Mouse (Mus musculus) midbrain, embryonic 12.5 days (tissue): ENCODE measurements around the gene Coq2. TPM values are rescaled to one million over a fixed set of nuclear protein-coding genes. Genes with fewer than 3 reads are reported as not detected.

Experiments
- ATAC-seq: fragments of 200-750 bp; cut with Nextera tagmentation; 2 replicates; pipeline ENCODE4 v1.8.0; 2017; ENCODE audit warnings: low read depth, moderate TSS enrichment, moderate library complexity; ENCODE audit not compliant: low FRiP score
- H3K27ac ChIP-seq: fragments of 300-500 bp; sonication (generic); replicated peaks from 2 replicates; pipeline ENCODE4 v1.5.1; 2016; ENCODE audit warnings: mild to moderate bottlenecking
- H3K27me3 ChIP-seq: fragments of 300-500 bp; sonication (generic); 2 replicates; pipeline ENCODE4 v1.6.1; 2016; ENCODE audit warnings: mild to moderate bottlenecking
- H3K36me3 ChIP-seq: fragments of 300-500 bp; sonication (generic); 2 replicates; pipeline ENCODE4 v1.6.1; 2016
- H3K4me1 ChIP-seq: fragments of 300-500 bp; sonication (generic); 2 replicates; pipeline ENCODE4 v1.6.1; 2016
- H3K4me2 ChIP-seq: fragments of 300-500 bp; sonication (generic); replicated peaks from 2 replicates; pipeline ENCODE4 v1.6.1; 2016; ENCODE audit warnings: mild to moderate bottlenecking, moderate library complexity
- H3K4me3 ChIP-seq: fragments of 300-500 bp; sonication (generic); 2 replicates; pipeline ENCODE4 v1.5.1; 2016; ENCODE audit warnings: mild to moderate bottlenecking
- H3K9ac ChIP-seq: fragments of 300-500 bp; sonication (generic); replicated peaks from 2 replicates; pipeline ENCODE4 v1.6.1; 2016; ENCODE audit warnings: mild to moderate bottlenecking, moderate library complexity
- H3K9me3 ChIP-seq: fragments of 300-500 bp; sonication (generic); 2 replicates; pipeline ENCODE4 v1.6.1; 2016; ENCODE audit warnings: mild to moderate bottlenecking
- WGBS: fragments of 180-500 bp; shearing (Covaris S2); methylation state at CpG from one replicate; pipeline ENCODE4 v1.1.7; 2016; 5-methylcytosine and 5-hydroxymethylcytosine counted together
- polyA plus RNA-seq: library from polyadenylated mRNA; unstranded; fragments of >200 nt; fragmentation: Nextera tagmentation; extraction: Ambion mirVana; gene quantifications from 2 replicates; pipeline ENCODE4 v1.2.1, GENCODE M21; 2016

The Coq2 gene
- polyA plus RNA-seq: 47.0 and 48.0 TPM in 2 replicates

DNA sequence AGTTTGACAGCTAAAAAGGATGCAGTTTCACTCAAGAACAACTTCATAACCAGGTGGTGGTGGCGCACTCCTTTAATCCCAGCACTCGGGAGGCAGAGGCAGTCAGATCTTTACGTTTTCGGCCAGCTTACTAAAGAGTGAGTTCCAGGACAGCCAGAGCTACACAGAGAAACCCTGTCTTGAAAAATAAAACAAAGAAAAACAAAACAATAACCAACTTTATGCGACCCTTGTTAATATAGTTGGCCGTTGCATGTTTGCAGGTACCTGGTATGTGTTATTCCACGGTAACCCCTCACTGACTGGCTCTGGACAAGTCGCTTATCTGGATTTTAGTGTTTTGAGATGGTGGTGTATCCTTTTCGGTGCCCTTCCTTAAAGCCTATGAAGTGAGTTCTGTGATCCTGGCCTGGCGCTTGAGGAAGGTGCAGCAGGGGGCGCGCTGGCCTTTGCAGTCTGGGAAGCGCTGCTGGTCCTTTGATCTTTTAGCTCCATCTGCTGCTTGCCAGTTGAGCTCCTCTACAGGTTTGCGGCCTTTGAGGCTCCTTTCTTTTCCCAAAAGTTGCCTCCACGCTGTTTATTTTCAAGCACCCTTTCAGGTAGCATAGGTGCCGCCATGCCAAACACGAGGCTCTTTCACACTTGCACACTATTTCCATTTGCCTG, at the start of gene Coq2:
Coq2 (minus strand) TSS at position 430 of the 666 bp plus-strand sequence.
- Histone ChIP-seq H3K4me2 (peak within 1 kb of the TSS; percentile 74), H3K27me3 (no peaks in the 10 kb centered on the region), H3K9me3 (no peaks in the 10 kb centered on the region), H3K27ac (peak within 1 kb of the TSS; percentile 70), H3K9ac (peak within 1 kb of the TSS; percentile 79), H3K36me3 (no peaks in the 10 kb centered on the region), H3K4me1 (peaks cover 9% of the 10 kb centered on the region), H3K4me3 (peak within 1 kb of the TSS; percentile 85)
- peak; percentile 38; the same call in 1 of the 2 replicates for ATAC-seq
- 12% methylated on average over 17 of the region's 17 CpGs for WGBS

DNA sequence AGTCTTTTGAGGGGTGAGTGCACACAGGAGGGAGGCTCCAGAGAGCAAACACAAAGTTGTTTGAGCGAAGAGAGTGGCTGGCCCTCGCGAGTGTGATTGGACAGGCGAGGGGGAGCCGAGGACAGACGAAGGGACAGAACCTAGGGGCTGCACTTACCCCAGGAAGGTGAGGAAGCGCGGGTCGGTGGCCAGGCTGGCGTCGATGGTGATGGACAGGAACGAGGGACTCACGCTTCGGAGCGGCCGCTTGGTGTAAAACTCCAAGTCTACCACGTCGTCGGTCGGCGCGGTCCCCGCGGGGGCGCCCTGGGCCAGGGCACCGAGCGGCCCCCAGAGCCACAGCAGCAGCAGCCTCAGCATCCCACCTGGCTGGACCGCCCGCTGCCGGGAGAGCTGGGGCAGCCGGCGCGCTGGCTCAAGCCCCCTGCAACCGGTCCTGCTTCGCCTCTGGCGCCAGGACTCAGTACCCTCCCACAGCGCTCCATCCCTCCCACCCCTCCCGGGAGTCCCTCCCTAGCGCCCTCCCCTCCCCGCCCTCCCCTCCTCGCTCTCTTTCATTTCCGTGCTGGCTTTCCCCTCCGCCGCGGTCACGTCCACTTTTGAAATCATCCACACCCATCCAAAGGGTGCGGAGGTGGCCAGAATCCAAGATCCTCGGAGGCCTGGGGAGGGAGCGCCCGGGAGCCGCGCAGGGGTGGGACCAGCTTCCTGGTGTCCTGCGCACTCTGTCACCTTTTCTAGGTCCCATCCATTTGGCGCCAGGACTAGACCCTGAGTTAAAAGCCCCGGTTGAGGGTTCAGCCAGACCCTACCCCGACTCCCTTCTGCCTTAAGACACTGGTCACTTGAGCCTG, 44.5 kb upstream of the Coq2 start, which contains the start of gene Hpse:
Hpse (minus strand) TSS at position 482 of the 854 bp plus-strand sequence.
- H3K9ac ChIP-seq: peak within 1 kb of the TSS; percentile 53; the same call in 1 of the 2 replicates
- no peaks in the 10 kb centered on the region for H3K9me3 ChIP-seq
- peak within 1 kb of the TSS; percentile 51 for H3K4me3 ChIP-seq
- H3K4me1 ChIP-seq: peaks cover 6% of the 10 kb centered on the region
- H3K4me2 ChIP-seq: peak within 1 kb of the TSS; percentile 96
- WGBS: under 1% methylated on average over 46 of the region's 56 CpGs
- H3K27ac ChIP-seq: no peak within 1 kb of the TSS
- peak; percentile 34; the same call in 1 of the 2 replicates for ATAC-seq
- no peaks in the 10 kb centered on the region for H3K36me3 ChIP-seq
- H3K27me3 ChIP-seq: peaks cover 32% of the 10 kb centered on the region

DNA sequence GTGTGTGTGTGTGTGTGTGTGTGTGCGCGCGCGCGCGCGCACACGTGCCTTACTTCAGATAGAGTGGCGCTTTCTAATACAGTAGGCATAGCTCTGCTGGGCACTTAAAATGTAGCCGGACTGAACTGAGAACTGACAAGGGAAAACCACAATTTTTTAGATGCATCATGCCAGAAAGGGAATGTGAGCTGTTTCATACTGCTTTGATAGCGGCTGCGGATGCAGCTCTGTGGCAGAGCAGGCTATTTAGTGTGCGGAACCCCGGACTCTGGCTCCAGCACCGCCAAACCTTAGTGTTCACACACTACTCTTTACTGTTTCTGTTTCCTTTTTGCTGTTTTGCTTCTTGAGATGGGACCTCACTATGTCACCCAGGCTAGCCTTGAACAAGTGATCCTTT, 41.8 kb upstream of the Coq2 start:
- no peak overlapping the region for H3K27ac ChIP-seq
- H3K27me3 ChIP-seq: peaks cover 32% of the 10 kb centered on the region
- H3K4me1 ChIP-seq: peaks cover 6% of the 10 kb centered on the region
- 93% methylated on average over 15 of the region's 15 CpGs for WGBS
- no peaks in the 10 kb centered on the region for H3K36me3 ChIP-seq
- no peak overlapping the region for H3K9ac ChIP-seq
- H3K9me3 ChIP-seq: no peaks in the 10 kb centered on the region
- H3K4me3 ChIP-seq: no peak overlapping the region
- no peak for ATAC-seq
- H3K4me2 ChIP-seq: no peak overlapping the region

DNA sequence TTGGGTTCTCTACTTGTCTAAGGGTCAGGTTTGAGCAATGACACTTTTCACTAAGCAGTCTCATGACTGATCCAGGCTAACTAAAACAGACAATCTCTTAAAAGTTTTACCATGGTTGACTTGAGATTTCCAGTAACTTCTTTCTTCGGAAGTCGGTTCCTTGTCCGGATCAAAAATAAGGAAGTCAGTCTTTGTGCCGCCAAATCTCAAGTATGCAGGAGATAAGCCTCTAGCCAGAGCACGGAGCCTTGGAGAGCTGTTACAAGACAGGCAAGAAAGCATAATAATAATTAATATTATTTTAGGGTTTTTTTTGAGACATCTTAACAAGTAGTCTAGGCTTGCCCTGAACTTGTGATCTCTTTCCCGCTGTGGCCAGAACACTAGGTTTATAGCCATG, 36.3 kb upstream of the Coq2 start:
- WGBS: 92% methylated on average over 6 of the region's 6 CpGs
- no peak for ATAC-seq
- Histone ChIP-seq H3K9ac (no peak overlapping the region), H3K27me3 (no peaks in the 10 kb centered on the region), H3K4me2 (no peak overlapping the region), H3K36me3 (no peaks in the 10 kb centered on the region), H3K27ac (no peak overlapping the region), H3K4me3 (no peak overlapping the region), H3K4me1 (no peaks in the 10 kb centered on the region), H3K9me3 (no peaks in the 10 kb centered on the region)

DNA sequence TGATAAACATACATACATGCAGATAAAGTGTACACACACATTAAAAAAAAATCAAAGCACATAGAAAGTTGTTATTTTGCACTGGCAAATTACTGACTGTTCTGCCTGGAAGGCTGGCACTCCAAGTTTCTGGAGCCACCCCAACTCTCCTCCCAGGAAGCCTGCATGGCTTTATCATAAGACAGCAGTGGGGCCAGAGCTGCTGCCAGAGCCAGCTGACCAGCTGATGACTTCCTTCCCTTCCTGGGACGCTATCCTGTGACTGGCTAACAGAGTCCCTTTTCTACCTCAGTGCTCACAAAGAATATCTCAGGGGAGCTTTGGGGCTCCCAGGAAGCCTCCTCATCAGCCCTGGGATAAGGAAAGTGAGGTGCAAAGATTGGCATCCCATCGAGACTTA, 35.1 kb upstream of the Coq2 start:
- no peak for ATAC-seq
- no peaks in the 10 kb centered on the region for H3K27me3 ChIP-seq
- no peak overlapping the region for H3K4me2 ChIP-seq
- 67% methylated on average over 2 of the region's 2 CpGs for WGBS
- H3K4me3 ChIP-seq: no peak overlapping the region
- H3K9me3 ChIP-seq: no peaks in the 10 kb centered on the region
- no peaks in the 10 kb centered on the region for H3K4me1 ChIP-seq
- no peaks in the 10 kb centered on the region for H3K36me3 ChIP-seq
- H3K9ac ChIP-seq: no peak overlapping the region
- H3K27ac ChIP-seq: no peak overlapping the region

DNA sequence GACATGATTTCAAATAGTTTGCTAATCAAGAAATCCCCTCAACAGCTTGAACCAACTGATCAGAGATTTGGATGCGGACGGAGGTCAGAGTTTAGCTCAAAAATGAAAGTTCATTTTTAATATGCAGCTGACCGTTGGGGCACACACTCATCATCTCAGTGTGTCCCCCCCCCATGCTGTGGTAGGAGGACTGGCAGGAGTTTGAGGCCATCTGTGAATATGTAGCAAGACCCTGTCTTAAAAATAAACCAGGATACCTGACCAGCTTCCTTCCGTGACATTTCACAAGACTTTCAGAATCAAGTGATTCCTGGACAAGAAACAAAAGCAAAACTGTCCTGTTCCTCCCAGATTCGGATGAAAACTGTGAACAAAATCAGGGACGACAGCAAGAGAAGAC, 34.1 kb upstream of the Coq2 start:
- Histone ChIP-seq H3K4me2 (no peak overlapping the region), H3K36me3 (no peaks in the 10 kb centered on the region), H3K4me3 (no peak overlapping the region), H3K27ac (no peak overlapping the region), H3K4me1 (no peaks in the 10 kb centered on the region), H3K27me3 (no peaks in the 10 kb centered on the region), H3K9me3 (no peaks in the 10 kb centered on the region), H3K9ac (no peak overlapping the region)
- no peak for ATAC-seq
- 94% methylated on average over 6 of the region's 6 CpGs for WGBS

DNA sequence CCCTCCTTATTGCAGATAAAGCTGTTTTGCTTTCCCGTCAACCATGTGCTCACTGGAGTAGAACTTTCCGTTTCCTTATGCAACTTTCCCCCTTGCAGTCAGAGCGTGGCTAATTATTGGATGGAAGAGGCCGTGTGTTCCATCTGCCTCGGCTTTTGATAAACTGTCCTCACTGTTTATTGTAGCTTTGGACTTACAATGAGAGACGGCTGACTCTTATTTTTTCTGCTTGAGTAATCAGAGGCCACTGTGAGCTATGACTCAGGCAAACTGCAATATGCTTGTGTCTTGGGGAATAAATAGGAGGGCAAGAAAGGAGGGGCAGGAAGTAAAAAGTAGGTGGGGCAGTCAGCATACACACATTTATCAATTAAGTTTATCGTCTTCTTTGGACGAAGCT, 31.7 kb upstream of the Coq2 start:
- ATAC-seq: no peak
- WGBS: 58% methylated on average over 8 of the region's 8 CpGs

DNA sequence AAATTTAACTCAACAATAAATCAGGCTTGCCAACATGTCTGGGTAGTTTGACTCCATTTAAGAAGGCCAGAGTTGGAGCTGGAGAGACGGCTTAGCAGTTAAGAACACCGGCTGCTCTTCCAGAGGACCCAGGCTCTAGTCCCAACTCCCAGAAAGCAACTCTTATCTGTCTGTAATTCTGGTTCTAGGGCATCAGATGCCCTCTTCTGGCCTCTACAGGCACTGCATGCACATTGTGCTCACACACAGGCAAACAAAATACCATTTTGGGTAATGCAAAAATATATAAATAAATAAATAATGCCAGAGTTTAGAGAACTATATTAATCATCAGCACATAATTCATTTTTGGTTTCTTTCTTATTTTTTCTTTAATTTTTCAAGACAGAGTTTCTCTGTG, 29.3 kb upstream of the Coq2 start:
- H3K27ac ChIP-seq: no peak overlapping the region
- H3K27me3 ChIP-seq: no peaks in the 10 kb centered on the region
- 94% methylated on average over 2 of the region's 2 CpGs for WGBS
- no peaks in the 10 kb centered on the region for H3K4me1 ChIP-seq
- no peak overlapping the region for H3K4me2 ChIP-seq
- H3K36me3 ChIP-seq: no peaks in the 10 kb centered on the region
- ATAC-seq: no peak
- no peak overlapping the region for H3K4me3 ChIP-seq
- H3K9me3 ChIP-seq: no peaks in the 10 kb centered on the region
- no peak overlapping the region for H3K9ac ChIP-seq

More for the DNA sequence above, 31.7 kb upstream of the Coq2 start:
- Histone ChIP-seq H3K36me3 (no peaks in the 10 kb centered on the region), H3K27ac (no peak overlapping the region), H3K4me1 (no peaks in the 10 kb centered on the region), H3K9me3 (no peaks in the 10 kb centered on the region), H3K27me3 (no peaks in the 10 kb centered on the region), H3K9ac (no peak overlapping the region), H3K4me3 (no peak overlapping the region), H3K4me2 (no peak overlapping the region)

DNA sequence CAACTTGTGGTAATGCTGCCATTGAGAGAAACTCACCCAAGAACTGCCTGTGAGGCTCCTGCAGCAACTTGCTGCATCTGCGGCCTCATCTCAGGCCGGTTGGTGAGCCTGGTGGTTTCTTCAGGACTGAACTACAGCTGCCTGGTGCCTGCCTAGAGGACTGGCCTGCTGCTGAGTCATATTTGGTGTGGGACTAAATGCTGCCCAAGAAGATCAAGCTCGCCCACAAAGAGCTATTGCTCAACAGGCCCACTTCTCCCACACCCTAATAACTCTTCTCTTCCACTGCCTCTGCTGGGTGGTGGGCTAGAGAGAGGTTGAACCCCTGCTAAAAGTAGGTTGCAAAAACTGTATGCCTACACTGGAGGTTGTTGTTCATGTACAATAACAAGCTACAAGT, 27.4 kb upstream of the Coq2 start:
- Histone ChIP-seq H3K27ac (no peak overlapping the region), H3K9me3 (no peaks in the 10 kb centered on the region), H3K9ac (no peak overlapping the region), H3K36me3 (no peaks in the 10 kb centered on the region), H3K4me1 (no peaks in the 10 kb centered on the region), H3K4me2 (no peak overlapping the region), H3K27me3 (no peaks in the 10 kb centered on the region), H3K4me3 (no peak overlapping the region)
- no peak for ATAC-seq
- WGBS: 88% methylated on average over 3 of the region's 3 CpGs

DNA sequence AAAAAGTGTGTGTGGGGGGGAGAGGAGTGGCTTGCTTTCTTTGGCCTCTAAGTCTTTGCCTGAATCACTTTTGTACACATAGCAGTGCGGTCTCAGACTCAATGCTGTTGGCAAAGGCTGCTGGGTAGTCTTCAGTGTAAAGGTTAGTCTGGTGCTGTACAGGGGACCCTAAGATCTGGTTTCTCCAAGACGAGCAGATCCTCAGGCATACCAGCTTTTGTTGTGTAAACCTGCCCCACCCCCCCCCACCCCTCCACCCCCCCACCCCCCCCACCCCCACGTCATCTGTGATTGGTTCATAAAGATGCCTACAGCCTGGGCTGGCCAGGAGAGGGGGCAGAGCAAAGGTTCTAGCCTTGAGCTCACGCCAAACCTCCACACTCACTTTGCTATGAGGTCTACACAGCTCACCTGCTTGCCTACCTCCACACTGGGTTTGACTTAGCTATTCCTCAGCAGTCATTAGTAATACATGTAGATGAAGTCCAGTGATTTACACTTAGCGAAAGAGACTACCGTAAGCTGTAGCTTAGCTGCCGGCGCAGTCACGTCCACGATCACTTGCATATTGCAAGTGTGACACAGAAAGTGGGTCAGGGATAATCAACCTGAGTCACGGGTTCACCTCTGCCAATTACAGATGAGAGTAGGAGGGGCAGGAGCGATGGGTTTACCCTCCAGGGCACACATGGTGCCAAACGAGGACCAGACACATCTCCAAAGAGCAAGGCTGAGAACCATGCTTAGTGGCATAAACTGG, 26.1 kb upstream of the Coq2 start:
- Histone ChIP-seq H3K9ac (no peak overlapping the region), H3K36me3 (no peaks in the 10 kb centered on the region), H3K4me1 (no peaks in the 10 kb centered on the region), H3K4me2 (no peak overlapping the region), H3K27ac (no peak overlapping the region), H3K27me3 (no peaks in the 10 kb centered on the region), H3K4me3 (no peak overlapping the region), H3K9me3 (no peaks in the 10 kb centered on the region)
- no peak for ATAC-seq
- WGBS: 77% methylated on average over 13 of the region's 13 CpGs

DNA sequence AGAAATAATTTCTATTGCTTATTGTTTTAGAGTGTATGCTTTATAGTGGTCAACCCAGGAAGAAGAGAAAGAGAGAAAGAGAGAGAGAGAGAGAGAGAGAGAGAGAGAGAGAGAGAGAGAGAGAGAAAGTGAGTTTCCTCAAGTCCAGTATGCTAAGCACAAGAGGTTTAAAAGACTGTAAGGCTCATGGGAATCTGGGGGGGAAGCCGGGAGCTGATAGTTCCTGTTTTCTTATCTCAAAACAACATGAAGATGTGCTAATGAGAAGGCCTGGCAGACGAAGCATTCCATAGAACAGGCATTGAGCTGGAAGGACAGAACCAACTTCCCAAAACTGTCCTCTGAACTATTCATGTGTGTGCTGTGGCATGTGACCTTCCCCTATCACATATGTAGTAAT, 22.9 kb upstream of the Coq2 start:
- ATAC-seq: no peak
- no peak overlapping the region for H3K4me2 ChIP-seq
- H3K27me3 ChIP-seq: no peaks in the 10 kb centered on the region
- H3K4me3 ChIP-seq: no peak overlapping the region
- H3K9ac ChIP-seq: no peak overlapping the region
- no peaks in the 10 kb centered on the region for H3K4me1 ChIP-seq
- no peak overlapping the region for H3K27ac ChIP-seq
- H3K36me3 ChIP-seq: no peaks in the 10 kb centered on the region
- no peaks in the 10 kb centered on the region for H3K9me3 ChIP-seq
- 71% methylated on average over 2 of the region's 2 CpGs for WGBS

DNA sequence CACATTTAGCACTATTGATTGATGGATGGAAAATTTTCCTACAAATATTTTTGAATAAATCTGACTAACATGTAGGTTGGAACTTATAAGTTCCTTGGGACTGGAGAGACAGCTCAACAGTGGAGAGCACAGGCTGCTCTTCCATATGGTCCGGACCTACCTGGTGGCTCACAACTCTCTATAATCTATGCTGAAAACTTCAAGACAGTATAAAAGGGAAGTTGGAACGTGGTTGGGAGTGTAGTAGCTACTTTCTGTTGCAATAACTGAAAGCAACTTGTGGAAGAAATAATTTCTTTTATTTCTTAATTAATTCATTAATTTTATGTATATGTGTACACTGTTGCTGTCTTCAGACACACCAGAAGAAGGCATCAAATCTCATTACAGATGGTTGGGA, 22.5 kb upstream of the Coq2 start:
- H3K9me3 ChIP-seq: no peaks in the 10 kb centered on the region
- no peaks in the 10 kb centered on the region for H3K4me1 ChIP-seq
- H3K36me3 ChIP-seq: no peaks in the 10 kb centered on the region
- H3K9ac ChIP-seq: no peak overlapping the region
- no peak overlapping the region for H3K4me2 ChIP-seq
- no peak overlapping the region for H3K4me3 ChIP-seq
- 80% methylated on average over 2 of the region's 2 CpGs for WGBS
- no peak overlapping the region for H3K27ac ChIP-seq
- no peak for ATAC-seq
- no peaks in the 10 kb centered on the region for H3K27me3 ChIP-seq
